Mouse (Mus musculus): ENCODE measurements at regions not wholly inside any gene's neighbourhood (a gene's known extent, or its start where the extent isn't known, plus 50 kb on each side); places are given as distances from the start of the nearest gene placed in this dataset.

DNA sequence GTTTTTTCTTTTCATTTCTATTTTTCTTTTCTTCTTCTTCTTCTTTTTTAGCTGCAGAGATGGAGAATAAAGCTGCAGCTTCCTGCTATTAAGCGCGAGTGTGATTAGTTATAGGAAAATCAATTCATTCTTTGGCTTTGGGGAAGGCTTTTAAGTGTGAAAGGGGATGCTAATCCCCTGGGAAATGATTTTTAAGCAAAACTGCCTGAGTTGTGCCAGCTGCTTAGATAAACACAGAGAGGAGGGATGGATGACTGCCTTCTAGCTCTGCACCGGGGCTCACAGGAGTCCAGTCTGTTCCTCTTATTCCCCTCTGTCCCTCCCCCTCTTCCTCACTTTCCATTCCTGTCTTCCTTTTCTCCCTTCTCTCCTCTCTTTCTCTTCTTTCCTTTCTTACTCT lies 306.8 kb upstream of the Rbfox1 start:
- ATAC-seq (replicated peaks; ENCODE audit: insufficient number of reproducible peaks, low FRiP score, low TSS enrichment): no peak
- H3K36me3 ChIP-seq (ENCODE audit: control insufficient read depth, insufficient read depth, low read length): no peaks in the 10 kb centered on the region
- no peaks in the 10 kb centered on the region for H3K4me1 ChIP-seq (ENCODE audit: control insufficient read depth, insufficient read depth, low read length)
- 75% methylated on average over 3 of the region's 3 CpGs for WGBS (ENCODE audit: insufficient replicate concordance)
- H3K4me3 ChIP-seq (ENCODE audit: low read depth, low read length): no peak overlapping the region
- no peak overlapping the region for H3K4me2 ChIP-seq
- H3K9ac ChIP-seq (ENCODE audit: low read depth, low read length): no peak overlapping the region
- H3K9me3 ChIP-seq (replicated peaks; ENCODE audit: control insufficient read depth, low read length): no peaks in the 10 kb centered on the region
- H3K27ac ChIP-seq (ENCODE audit: low read depth, low read length): no peak overlapping the region
- no peaks in the 10 kb centered on the region for H3K27me3 ChIP-seq (ENCODE audit: control insufficient read depth, insufficient read depth, low read length)

- H3K4me3 ChIP-seq (ENCODE audit: low read depth, low read length): no peak overlapping the region
- no peaks in the 10 kb centered on the region for H3K27me3 ChIP-seq (ENCODE audit: control insufficient read depth, insufficient read depth, low read length)
- H3K4me1 ChIP-seq (ENCODE audit: control insufficient read depth, insufficient read depth, low read length): no peaks in the 10 kb centered on the region
- H3K9me3 ChIP-seq (replicated peaks; ENCODE audit: control insufficient read depth, low read length): no peaks in the 10 kb centered on the region
- ATAC-seq (replicated peaks; ENCODE audit: insufficient number of reproducible peaks, low FRiP score, low TSS enrichment): no peak
- H3K9ac ChIP-seq (ENCODE audit: low read depth, low read length): no peak overlapping the region
- H3K27ac ChIP-seq (ENCODE audit: low read depth, low read length): no peak overlapping the region
- no peak overlapping the region for H3K4me2 ChIP-seq
- H3K36me3 ChIP-seq (ENCODE audit: control insufficient read depth, insufficient read depth, low read length): no peaks in the 10 kb centered on the region
Observed at GRCm38 (mm10) chr16:5572780-5573179, 312.4 kb upstream of the Rbfox1 start.

DNA sequence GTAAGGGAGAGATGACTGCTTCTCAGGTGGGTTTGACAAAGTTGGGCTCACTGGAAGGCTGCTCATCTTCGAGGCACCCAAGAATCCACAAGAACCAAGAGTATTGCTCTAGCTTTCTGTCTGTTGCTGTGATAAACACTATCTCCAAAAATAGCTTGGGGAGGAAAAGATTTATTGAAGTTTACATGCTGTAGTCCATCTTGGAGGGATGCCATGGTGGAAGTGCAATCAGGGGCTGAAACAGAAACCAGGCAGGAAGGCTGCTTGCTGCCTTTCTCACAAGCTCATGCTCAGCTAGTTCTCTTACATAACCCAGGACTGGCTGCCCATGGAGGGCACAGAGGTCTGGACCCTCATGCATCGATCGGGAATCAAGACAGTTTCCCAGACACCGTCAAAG lies 314.5 kb upstream of the Rbfox1 start:
- H3K9ac ChIP-seq (ENCODE audit: low read depth, low read length): no peak overlapping the region
- H3K36me3 ChIP-seq (ENCODE audit: control insufficient read depth, insufficient read depth, low read length): no peaks in the 10 kb centered on the region
- WGBS (ENCODE audit: insufficient replicate concordance): 88% methylated on average over 4 of the region's 4 CpGs
- no peak overlapping the region for H3K27ac ChIP-seq (ENCODE audit: low read depth, low read length)
- no peak for ATAC-seq (replicated peaks; ENCODE audit: insufficient number of reproducible peaks, low FRiP score, low TSS enrichment)
- no peaks in the 10 kb centered on the region for H3K27me3 ChIP-seq (ENCODE audit: control insufficient read depth, insufficient read depth, low read length)
- no peaks in the 10 kb centered on the region for H3K4me1 ChIP-seq (ENCODE audit: control insufficient read depth, insufficient read depth, low read length)
- no peak overlapping the region for H3K4me3 ChIP-seq (ENCODE audit: low read depth, low read length)
- H3K4me2 ChIP-seq: no peak overlapping the region
- H3K9me3 ChIP-seq (replicated peaks; ENCODE audit: control insufficient read depth, low read length): no peaks in the 10 kb centered on the region

- H3K36me3 ChIP-seq (ENCODE audit: control insufficient read depth, insufficient read depth, low read length): no peaks in the 10 kb centered on the region
- H3K4me1 ChIP-seq (ENCODE audit: control insufficient read depth, insufficient read depth, low read length): no peaks in the 10 kb centered on the region
- ATAC-seq (replicated peaks; ENCODE audit: insufficient number of reproducible peaks, low FRiP score, low TSS enrichment): no peak
- H3K27ac ChIP-seq (ENCODE audit: low read depth, low read length): no peak overlapping the region
- H3K4me3 ChIP-seq (ENCODE audit: low read depth, low read length): no peak overlapping the region
- H3K9ac ChIP-seq (ENCODE audit: low read depth, low read length): no peak overlapping the region
- H3K4me2 ChIP-seq: no peak overlapping the region
- H3K9me3 ChIP-seq (replicated peaks; ENCODE audit: control insufficient read depth, low read length): no peaks in the 10 kb centered on the region
- WGBS (ENCODE audit: insufficient replicate concordance): 77% methylated on average over 10 of the region's 10 CpGs
- H3K27me3 ChIP-seq (ENCODE audit: control insufficient read depth, insufficient read depth, low read length): no peaks in the 10 kb centered on the region
Observed at GRCm38 (mm10) chr16:5569101-5569500, 313.3 kb upstream of the Eef2kmt start.

DNA sequence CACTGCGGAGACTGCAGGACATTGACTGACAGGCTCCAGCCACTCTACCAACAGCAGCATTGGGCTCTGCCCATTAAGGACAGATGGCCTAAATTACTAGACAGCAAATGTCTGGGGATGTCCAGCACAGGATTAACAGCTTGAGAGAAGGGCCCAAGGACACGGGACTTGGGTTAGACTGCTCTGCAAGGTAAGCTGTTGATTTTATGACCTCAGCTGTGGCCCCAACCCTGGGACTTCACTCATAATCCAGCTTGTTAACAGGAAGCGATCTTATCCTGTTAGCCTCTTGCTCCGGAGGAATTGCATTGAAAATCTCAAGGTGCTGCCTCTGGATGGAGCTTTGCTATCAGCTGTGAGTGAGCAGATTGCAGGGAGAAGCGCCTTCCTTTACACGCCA lies 293.2 kb upstream of the Eef2kmt start:
- ATAC-seq (replicated peaks; ENCODE audit: insufficient number of reproducible peaks, low FRiP score, low TSS enrichment): no peak
- Histone ChIP-seq H3K4me2 (no peak overlapping the region), H3K9me3 (replicated peaks; ENCODE audit: control insufficient read depth, low read length) (no peaks in the 10 kb centered on the region), H3K4me3 (ENCODE audit: low read depth, low read length) (no peak overlapping the region), H3K27ac (ENCODE audit: low read depth, low read length) (no peak overlapping the region), H3K36me3 (ENCODE audit: control insufficient read depth, insufficient read depth, low read length) (no peaks in the 10 kb centered on the region), H3K9ac (ENCODE audit: low read depth, low read length) (no peak overlapping the region), H3K4me1 (ENCODE audit: control insufficient read depth, insufficient read depth, low read length) (no peaks in the 10 kb centered on the region), H3K27me3 (ENCODE audit: control insufficient read depth, insufficient read depth, low read length) (no peaks in the 10 kb centered on the region)
- WGBS (ENCODE audit: insufficient replicate concordance): 40% methylated on average over 6 of the region's 6 CpGs

DNA sequence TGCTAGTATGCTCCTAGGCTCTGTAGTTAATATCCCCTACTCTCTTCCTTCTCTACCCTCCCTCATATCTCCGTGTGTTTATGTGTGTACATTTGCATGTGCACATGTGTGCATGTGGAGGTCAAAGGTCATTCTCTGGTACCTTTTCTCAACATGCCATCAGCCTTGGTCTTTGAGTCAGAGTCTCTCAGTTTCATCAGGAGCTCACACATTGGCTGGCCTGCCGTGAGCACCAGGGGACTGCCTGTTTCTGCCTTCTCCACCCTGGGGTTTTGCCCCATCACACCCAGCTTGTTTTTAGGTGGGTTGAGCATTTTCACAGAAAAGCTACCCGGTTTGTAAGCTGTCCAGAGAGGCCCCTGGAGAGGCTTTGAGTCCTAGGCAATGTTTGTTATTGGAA lies 292.8 kb upstream of the Eef2kmt start:
- 67% methylated on average over 3 of the region's 3 CpGs for WGBS (ENCODE audit: insufficient replicate concordance)
- Histone ChIP-seq H3K27me3 (ENCODE audit: control insufficient read depth, insufficient read depth, low read length) (no peaks in the 10 kb centered on the region), H3K4me3 (ENCODE audit: low read depth, low read length) (no peak overlapping the region), H3K36me3 (ENCODE audit: control insufficient read depth, insufficient read depth, low read length) (no peaks in the 10 kb centered on the region), H3K4me1 (ENCODE audit: control insufficient read depth, insufficient read depth, low read length) (no peaks in the 10 kb centered on the region), H3K9me3 (replicated peaks; ENCODE audit: control insufficient read depth, low read length) (no peaks in the 10 kb centered on the region), H3K4me2 (no peak overlapping the region), H3K27ac (ENCODE audit: low read depth, low read length) (no peak overlapping the region), H3K9ac (ENCODE audit: low read depth, low read length) (no peak overlapping the region)
- no peak for ATAC-seq (replicated peaks; ENCODE audit: insufficient number of reproducible peaks, low FRiP score, low TSS enrichment)

DNA sequence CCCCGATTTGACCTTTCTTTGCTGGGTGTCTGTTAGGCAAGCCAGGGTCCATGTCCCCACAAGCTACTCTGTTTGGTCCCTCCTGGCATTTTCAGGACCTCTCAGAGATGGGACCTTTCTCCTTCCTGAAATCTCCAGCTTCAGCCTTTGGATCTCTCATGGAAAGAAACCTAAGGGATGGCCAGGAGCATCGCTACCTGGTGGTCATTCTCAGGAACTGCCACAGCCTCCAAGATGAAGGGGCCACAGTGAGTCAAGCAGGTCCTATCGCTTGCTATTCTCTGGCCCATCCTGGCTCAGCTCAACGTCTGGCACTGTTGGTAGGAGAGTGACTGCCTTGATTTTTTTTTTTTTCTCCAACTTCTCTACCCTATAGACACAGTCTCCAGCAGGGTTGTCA lies 291.0 kb upstream of the Eef2kmt start:
- no peak for ATAC-seq (replicated peaks; ENCODE audit: insufficient number of reproducible peaks, low FRiP score, low TSS enrichment)
- Histone ChIP-seq H3K9ac (ENCODE audit: low read depth, low read length) (no peak overlapping the region), H3K27me3 (ENCODE audit: control insufficient read depth, insufficient read depth, low read length) (no peaks in the 10 kb centered on the region), H3K27ac (ENCODE audit: low read depth, low read length) (no peak overlapping the region), H3K4me2 (no peak overlapping the region), H3K9me3 (replicated peaks; ENCODE audit: control insufficient read depth, low read length) (no peaks in the 10 kb centered on the region), H3K4me3 (ENCODE audit: low read depth, low read length) (no peak overlapping the region), H3K4me1 (ENCODE audit: control insufficient read depth, insufficient read depth, low read length) (no peaks in the 10 kb centered on the region), H3K36me3 (ENCODE audit: control insufficient read depth, insufficient read depth, low read length) (no peaks in the 10 kb centered on the region)
- 29% methylated on average over 4 of the region's 4 CpGs for WGBS (ENCODE audit: insufficient replicate concordance)

- H3K27ac ChIP-seq (ENCODE audit: low read depth, low read length): no peak overlapping the region
- H3K4me3 ChIP-seq (ENCODE audit: low read depth, low read length): no peak overlapping the region
- H3K9ac ChIP-seq (ENCODE audit: low read depth, low read length): no peak overlapping the region
- H3K36me3 ChIP-seq (ENCODE audit: control insufficient read depth, insufficient read depth, low read length): no peaks in the 10 kb centered on the region
- no peak for ATAC-seq (replicated peaks; ENCODE audit: insufficient number of reproducible peaks, low FRiP score, low TSS enrichment)
- no peak overlapping the region for H3K4me2 ChIP-seq
- 68% methylated on average over 8 of the region's 8 CpGs for WGBS (ENCODE audit: insufficient replicate concordance)
- no peaks in the 10 kb centered on the region for H3K4me1 ChIP-seq (ENCODE audit: control insufficient read depth, insufficient read depth, low read length)
- H3K27me3 ChIP-seq (ENCODE audit: control insufficient read depth, insufficient read depth, low read length): no peaks in the 10 kb centered on the region
- no peaks in the 10 kb centered on the region for H3K9me3 ChIP-seq (replicated peaks; ENCODE audit: control insufficient read depth, low read length)
Observed at GRCm38 (mm10) chr16:5545801-5546200, 290.0 kb upstream of the Eef2kmt start.

GRCm38 (mm10) chr16:5544436-5544835 lies 288.7 kb upstream of the Eef2kmt start:
- H3K4me3 ChIP-seq (ENCODE audit: low read depth, low read length): no peak overlapping the region
- no peaks in the 10 kb centered on the region for H3K27me3 ChIP-seq (ENCODE audit: control insufficient read depth, insufficient read depth, low read length)
- H3K27ac ChIP-seq (ENCODE audit: low read depth, low read length): no peak overlapping the region
- ATAC-seq (replicated peaks; ENCODE audit: insufficient number of reproducible peaks, low FRiP score, low TSS enrichment): no peak
- H3K36me3 ChIP-seq (ENCODE audit: control insufficient read depth, insufficient read depth, low read length): no peaks in the 10 kb centered on the region
- no peak overlapping the region for H3K4me2 ChIP-seq
- H3K4me1 ChIP-seq (ENCODE audit: control insufficient read depth, insufficient read depth, low read length): no peaks in the 10 kb centered on the region
- H3K9me3 ChIP-seq (replicated peaks; ENCODE audit: control insufficient read depth, low read length): no peaks in the 10 kb centered on the region
- WGBS (ENCODE audit: insufficient replicate concordance): 50% methylated on average over 2 of the region's 2 CpGs
- no peak overlapping the region for H3K9ac ChIP-seq (ENCODE audit: low read depth, low read length)
